Mouse (Mus musculus): Measurements from ENCODE around the gene Smarcd3. TPM values are rescaled to one million over a fixed set of nuclear protein-coding genes. Genes with fewer than 3 reads are reported as not detected.

Gene Smarcd3
- polyA plus RNA-seq (2014; fragmentation: Illumina TruSeq; extraction: RNeasy Lipid Tissue Mini Kit (QIAGEN cat#74804); ENCODE audit: low read depth, low replicate concordance) = 180 TPM

DNA sequence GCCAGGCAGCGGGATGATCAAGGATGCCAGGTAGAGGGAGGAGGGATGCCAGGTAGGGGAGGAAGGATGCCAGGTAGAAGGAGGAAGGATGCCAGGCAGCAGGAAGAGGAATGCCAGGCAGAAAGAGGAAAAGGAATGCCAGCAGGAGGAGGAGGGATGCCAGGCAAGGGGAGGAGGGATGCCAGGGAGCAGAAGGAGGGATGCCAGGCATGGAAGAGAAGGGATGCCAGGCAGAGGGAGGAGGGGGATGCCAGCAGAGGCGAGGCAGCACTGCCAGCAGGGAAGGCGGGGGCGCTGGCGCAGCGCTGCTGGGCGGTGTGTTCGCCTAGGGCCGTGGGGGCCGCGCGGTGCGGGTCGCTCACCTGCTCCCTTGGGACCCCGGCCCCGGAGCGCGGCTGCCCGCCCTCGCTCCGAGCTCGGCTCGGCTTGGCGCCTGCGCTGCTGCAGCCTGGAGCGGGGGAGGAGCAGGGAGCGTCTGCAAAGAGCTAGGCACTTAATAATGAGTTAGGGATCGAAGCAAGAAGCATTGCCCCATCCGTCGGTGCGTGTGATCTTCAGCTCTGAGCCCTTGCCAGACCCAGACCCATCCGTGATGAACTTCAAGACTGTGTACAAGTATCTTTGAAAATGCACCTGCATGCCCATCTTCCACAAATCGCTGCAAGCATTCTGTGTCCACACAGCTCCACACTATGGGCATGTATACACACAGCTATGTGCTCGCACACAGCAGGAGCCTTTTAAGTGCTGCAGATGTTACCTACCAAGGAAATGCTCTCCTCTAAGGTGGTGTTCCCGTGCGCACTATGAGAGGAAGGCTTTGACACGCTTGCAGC lies at the start of gene Smarcd3:
Gene Smarcd3, minus strand, starts transcription at position 426 of the 836 bp plus-strand sequence.

DNA sequence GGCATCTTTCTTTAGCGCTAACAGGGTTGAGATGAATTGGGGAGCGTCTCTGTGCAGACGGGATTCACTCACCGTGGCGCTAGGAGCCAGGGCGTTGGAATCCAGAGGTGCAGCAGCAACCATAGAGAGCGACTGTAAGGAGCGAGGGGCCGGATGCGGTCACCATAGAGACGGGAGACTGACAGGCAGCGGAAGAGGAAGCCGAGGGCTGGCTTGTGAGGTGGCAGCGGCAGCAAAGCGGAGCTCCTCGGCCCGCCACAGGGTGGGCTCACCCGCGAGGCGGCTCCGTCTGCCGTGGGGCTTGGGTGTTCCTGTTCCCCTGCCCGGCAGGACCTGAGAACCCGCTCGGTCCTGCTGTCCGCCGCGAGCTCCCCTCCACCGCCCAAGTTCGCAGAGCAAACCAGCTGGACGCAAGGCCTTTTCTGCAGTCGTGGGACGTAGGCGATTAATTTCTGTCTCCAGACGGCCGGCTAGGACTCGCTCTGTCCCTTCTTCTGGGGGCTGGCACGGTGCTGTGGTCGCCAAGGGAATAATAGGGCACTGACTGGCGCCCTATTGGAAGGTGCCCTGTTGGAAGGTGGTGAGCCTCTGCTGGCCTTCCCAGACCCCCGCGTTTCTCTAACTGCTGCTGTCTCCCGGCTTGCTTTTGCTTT lies 37.5 kb downstream of the Smarcd3 start, which contains the start of gene Chpf2:
Gene Chpf2, plus strand, starts transcription at position 195 of the 653 bp plus-strand sequence.

DNA sequence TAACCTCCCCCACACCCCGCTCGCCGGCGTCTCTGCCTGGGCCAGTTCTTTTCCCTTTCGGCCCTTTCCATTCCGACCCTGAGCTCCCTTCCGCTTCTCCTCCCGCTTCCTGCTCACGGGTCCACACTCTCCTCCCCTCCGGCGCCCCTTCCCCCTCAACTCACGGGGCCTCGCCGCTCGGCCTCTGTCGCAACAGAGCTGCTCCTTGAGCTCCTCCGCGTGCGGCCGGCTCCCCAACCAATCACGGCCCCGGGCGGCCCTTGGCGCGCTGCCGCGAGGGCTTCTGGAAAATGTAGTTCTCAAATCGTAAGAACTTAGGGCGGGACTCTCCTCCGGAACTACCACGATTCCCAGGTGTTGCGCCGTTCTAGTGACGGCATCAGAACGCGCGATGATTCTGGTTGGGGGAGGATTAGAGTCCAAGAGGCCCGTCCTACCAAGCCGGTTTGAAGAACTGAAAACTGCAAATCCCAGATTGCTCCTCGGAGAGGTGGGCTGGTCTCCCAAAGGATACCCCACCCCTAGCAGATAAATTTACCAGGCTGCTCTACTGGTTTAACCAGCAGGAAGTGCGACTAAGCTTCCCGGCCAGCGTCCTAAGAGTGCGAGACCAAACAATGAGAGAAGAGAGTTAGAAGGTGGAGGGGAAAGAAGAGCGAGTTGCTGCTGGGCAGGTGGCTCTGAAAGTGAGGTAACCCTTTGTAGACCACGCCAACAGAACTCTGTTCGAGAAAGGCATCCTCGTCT lies 46.9 kb downstream of the Smarcd3 start, which contains the start of gene Abcf2:
Gene Abcf2, minus strand, starts transcription at position 285 of the 747 bp plus-strand sequence.

DNA sequence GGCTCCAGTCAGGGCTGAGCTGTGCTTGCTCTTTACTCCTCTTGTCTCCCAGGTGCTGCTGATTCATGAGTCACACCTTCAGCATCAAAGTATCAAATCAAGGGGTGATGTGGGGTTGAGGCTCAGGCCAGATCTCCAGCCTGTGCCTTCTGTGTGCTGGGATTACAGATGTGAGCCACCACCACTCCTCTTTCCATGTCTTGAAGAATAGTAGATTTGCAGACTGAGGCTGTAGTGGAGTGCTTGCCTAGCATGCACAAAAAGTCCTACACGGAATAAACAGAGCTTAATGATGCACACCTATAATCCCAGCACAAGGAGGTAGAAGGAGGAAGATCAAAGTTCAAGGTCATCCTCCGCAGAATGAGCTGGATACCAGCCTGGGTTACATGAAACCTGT lies 67.5 kb downstream of the Smarcd3 start, which contains the start of gene 4931409K22Rik:
Gene 4931409K22Rik, minus strand, starts transcription at position 101 of the 400 bp plus-strand sequence.

Other genes with a start within 250 kb of the Smarcd3 start
- 0.74 TPM for gene Atg9b, start 232.3 kb downstream of the Smarcd3 start, polyA plus RNA-seq (2014; fragmentation: Illumina TruSeq; extraction: RNeasy Lipid Tissue Mini Kit (QIAGEN cat#74804); ENCODE audit: low read depth, low replicate concordance)
- 36.5 TPM for gene Abcb8, start 230.7 kb downstream of the Smarcd3 start, polyA plus RNA-seq (2014; fragmentation: Illumina TruSeq; extraction: RNeasy Lipid Tissue Mini Kit (QIAGEN cat#74804); ENCODE audit: low read depth, low replicate concordance)
- gene Asic3, start 211.0 kb downstream of the Smarcd3 start, polyA plus RNA-seq (2014; fragmentation: Illumina TruSeq; extraction: RNeasy Lipid Tissue Mini Kit (QIAGEN cat#74804); ENCODE audit: low read depth, low replicate concordance) = not detected
- 43.5 TPM for gene Cdk5, start 200.9 kb downstream of the Smarcd3 start, polyA plus RNA-seq (2014; fragmentation: Illumina TruSeq; extraction: RNeasy Lipid Tissue Mini Kit (QIAGEN cat#74804); ENCODE audit: low read depth, low replicate concordance)
- gene Slc4a2, start 200.6 kb downstream of the Smarcd3 start, polyA plus RNA-seq (2014; fragmentation: Illumina TruSeq; extraction: RNeasy Lipid Tissue Mini Kit (QIAGEN cat#74804); ENCODE audit: low read depth, low replicate concordance) = 48.3 TPM
- 58.6 TPM for gene Fastk, start 179.1 kb downstream of the Smarcd3 start, polyA plus RNA-seq (2014; fragmentation: Illumina TruSeq; extraction: RNeasy Lipid Tissue Mini Kit (QIAGEN cat#74804); ENCODE audit: low read depth, low replicate concordance)
- gene Tmub1, start 176.6 kb downstream of the Smarcd3 start, polyA plus RNA-seq (2014; fragmentation: Illumina TruSeq; extraction: RNeasy Lipid Tissue Mini Kit (QIAGEN cat#74804); ENCODE audit: low read depth, low replicate concordance) = 23.1 TPM
- gene Agap3, start 172.2 kb downstream of the Smarcd3 start, polyA plus RNA-seq (2014; fragmentation: Illumina TruSeq; extraction: RNeasy Lipid Tissue Mini Kit (QIAGEN cat#74804); ENCODE audit: low read depth, low replicate concordance) = 51.5 TPM
- gene Gbx1, start 97.2 kb downstream of the Smarcd3 start, polyA plus RNA-seq (2014; fragmentation: Illumina TruSeq; extraction: RNeasy Lipid Tissue Mini Kit (QIAGEN cat#74804); ENCODE audit: low read depth, low replicate concordance) = not detected
- 0.91 TPM for gene Asb10, start 83.4 kb downstream of the Smarcd3 start, polyA plus RNA-seq (2014; fragmentation: Illumina TruSeq; extraction: RNeasy Lipid Tissue Mini Kit (QIAGEN cat#74804); ENCODE audit: low read depth, low replicate concordance)
- gene 4931409K22Rik, start 67.6 kb downstream of the Smarcd3 start, polyA plus RNA-seq (2014; fragmentation: Illumina TruSeq; extraction: RNeasy Lipid Tissue Mini Kit (QIAGEN cat#74804); ENCODE audit: low read depth, low replicate concordance) = 1.3 TPM
- gene Abcf2, start 46.9 kb downstream of the Smarcd3 start, polyA plus RNA-seq (2014; fragmentation: Illumina TruSeq; extraction: RNeasy Lipid Tissue Mini Kit (QIAGEN cat#74804); ENCODE audit: low read depth, low replicate concordance) = 38.6 TPM
- 41.2 TPM for gene Chpf2, start 37.7 kb downstream of the Smarcd3 start, polyA plus RNA-seq (2014; fragmentation: Illumina TruSeq; extraction: RNeasy Lipid Tissue Mini Kit (QIAGEN cat#74804); ENCODE audit: low read depth, low replicate concordance)
- 54.0 TPM for gene Nub1, start 61.1 kb upstream of the Smarcd3 start, polyA plus RNA-seq (2014; fragmentation: Illumina TruSeq; extraction: RNeasy Lipid Tissue Mini Kit (QIAGEN cat#74804); ENCODE audit: low read depth, low replicate concordance)
- gene Wdr86, start 106.3 kb upstream of the Smarcd3 start, polyA plus RNA-seq (2014; fragmentation: Illumina TruSeq; extraction: RNeasy Lipid Tissue Mini Kit (QIAGEN cat#74804); ENCODE audit: low read depth, low replicate concordance) = 0.34 TPM
- 1.5 TPM for gene Crygn, start 133.6 kb upstream of the Smarcd3 start, polyA plus RNA-seq (2014; fragmentation: Illumina TruSeq; extraction: RNeasy Lipid Tissue Mini Kit (QIAGEN cat#74804); ENCODE audit: low read depth, low replicate concordance)
- gene Rheb, start 218.2 kb upstream of the Smarcd3 start, polyA plus RNA-seq (2014; fragmentation: Illumina TruSeq; extraction: RNeasy Lipid Tissue Mini Kit (QIAGEN cat#74804); ENCODE audit: low read depth, low replicate concordance) = 97.1 TPM